Comparison of ENCODE assay signal across 9 mouse cellular contexts in the genomic region with DNA sequence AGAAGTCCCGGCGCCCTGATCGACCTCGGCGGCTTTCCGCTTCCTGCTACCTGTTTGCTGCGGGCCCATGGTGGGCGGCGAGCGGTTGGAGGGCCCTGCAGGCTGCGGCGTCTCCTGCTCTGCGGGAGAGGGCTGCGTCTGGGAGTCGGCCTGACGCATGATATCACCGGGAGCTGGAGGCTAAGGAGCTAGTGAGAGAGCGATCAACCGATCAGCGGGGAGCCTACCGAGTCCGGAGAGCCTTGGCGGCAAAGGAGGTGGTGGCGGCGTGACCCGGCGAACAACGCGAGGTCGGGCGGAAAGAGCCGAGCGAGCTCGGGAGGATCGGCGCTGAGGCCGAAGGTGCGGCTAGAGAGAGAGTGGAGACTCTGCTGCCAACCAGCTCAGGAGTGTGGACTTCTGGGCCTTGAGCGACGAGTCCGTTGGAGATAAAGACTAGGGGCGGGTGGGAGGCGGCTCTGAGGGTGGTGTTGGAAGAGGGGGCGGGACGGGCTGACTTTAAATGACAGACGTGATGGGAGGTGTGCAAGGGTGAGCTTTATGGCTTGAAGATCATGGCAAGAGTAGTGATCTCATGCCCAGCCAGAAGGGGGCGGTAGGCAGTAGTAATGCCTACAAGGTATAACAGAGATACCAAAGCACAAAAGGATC. TPM values are rescaled to one million over a fixed set of nuclear protein-coding genes. Genes with fewer than 3 reads are reported as not detected.
DNase-seq lines count a peak whose midpoint lies in the region; ATAC-seq and TF ChIP-seq lines count a peak whose summit lies in the region.
"Had no signal": no experiment of that assay in that cellular context is flagged by ENCODE, and none has a peak within 500 bp of the region (broad histone marks: within the 10 kb centered on the region; RNA-seq: fewer than 3 reads in every experiment).

Gene Dcaf12l1 (minus strand): TSS at position 437 of the 651 bp plus-strand sequence.

- DNase-seq in T-cell, adult 2 months (ENCODE audit: low spot score) = peak; percentile 1
- peak; percentile 77 for DNase-seq in cerebellum, adult 9-11 months
- DNase-seq in frontal cortex, postnatal 10 days (ENCODE audit: low spot score in 2 of 2) = peak; percentile 9 to 57
- peak; percentile 53 for DNase-seq in hindbrain, embryonic 14.5 days (ENCODE audit: low spot score)
- peak; percentile 42 to 43 for DNase-seq in layer of hippocampus, postnatal 36 days
- DNase-seq in lung, postnatal 0 days (ENCODE audit: low spot score) = peak; percentile 31
- DNase-seq in retina, postnatal 7 days (ENCODE audit: low read depth, low spot score) = peak; percentile 36
- peak; percentile 62 for DNase-seq in yolk sac, embryonic 10.5 days (ENCODE audit: low spot score)

- H3K27ac ChIP-seq in hindbrain, embryonic 14.5 days = 0 out of 2 replicates have a peak within 1 kb of the TSS, but pooled peaks have one; percentile 20
- no peak within 1 kb of the TSS for H3K27ac ChIP-seq in lung, postnatal 0 days (ENCODE audit: low read length)

- TF ChIP-seq CTCF in lung, postnatal 0 days (IDR thresholded peaks at IDR 0.05) = peak; percentile 45

- 16% methylated on average over 39 of the region's 47 CpGs for WGBS in hindbrain, embryonic 14.5 days
- WGBS in lung, postnatal 0 days = 19% methylated on average over 44 of the region's 47 CpGs

- no peak for TF ChIP-seq EP300 in lung, postnatal 0 days (IDR thresholded peaks at IDR 0.05)

- no peaks in the 10 kb centered on the region for H3K27me3 ChIP-seq in hindbrain, embryonic 14.5 days (ENCODE audit: control insufficient read depth, insufficient read depth, low read length)
- H3K27me3 ChIP-seq in lung, postnatal 0 days (replicated peaks; ENCODE audit: insufficient read depth, low read length) = no peaks in the 10 kb centered on the region

- peak within 1 kb of the TSS; percentile 70 for H3K4me2 ChIP-seq in hindbrain, embryonic 14.5 days (replicated peaks)
- peak within 1 kb of the TSS; percentile 60 for H3K4me2 ChIP-seq in lung, postnatal 0 days (replicated peaks; ENCODE audit: low read depth, low read length)

- no peaks in the 10 kb centered on the region for H3K36me3 ChIP-seq in hindbrain, embryonic 14.5 days (replicated peaks; ENCODE audit: control insufficient read depth, insufficient read depth)
- no peaks in the 10 kb centered on the region for H3K36me3 ChIP-seq in lung, postnatal 0 days (ENCODE audit: insufficient read depth, low read length)

- no peaks in the 10 kb centered on the region for H3K4me1 ChIP-seq in hindbrain, embryonic 14.5 days (replicated peaks; ENCODE audit: control insufficient read depth, insufficient read depth, low read length)
- no peaks in the 10 kb centered on the region for H3K4me1 ChIP-seq in lung, postnatal 0 days (ENCODE audit: insufficient read depth, low read depth, low read length)

- ATAC-seq in hindbrain, embryonic 14.5 days (ENCODE audit: low FRiP score) = peak; percentile 94
- ATAC-seq in lung, postnatal 0 days = peak; percentile 83
- ATAC-seq: Patski had no signal

- peak within 1 kb of the TSS; percentile 55 for H3K4me3 ChIP-seq in hindbrain, embryonic 14.5 days (replicated peaks; ENCODE audit: low read length)
- H3K4me3 ChIP-seq in lung, postnatal 0 days (ENCODE audit: low read depth, low read length) = peak within 1 kb of the TSS; percentile 28

- no peaks in the 10 kb centered on the region for H3K9me3 ChIP-seq in hindbrain, embryonic 14.5 days (ENCODE audit: control insufficient read depth, low read length)
- H3K9me3 ChIP-seq in lung, postnatal 0 days (ENCODE audit: low read length) = no peaks in the 10 kb centered on the region

- H3K9ac ChIP-seq in hindbrain, embryonic 14.5 days = peak within 1 kb of the TSS; percentile 71
- H3K9ac ChIP-seq in lung, postnatal 0 days (replicated peaks; ENCODE audit: low read depth) = no peak within 1 kb of the TSS

RNA-seq across cellular contexts. Expression of gene Dcaf12l1, which starts in this region (rescaled TPM):
- 12.8 and 15.7 TPM in 2 replicates for polyA plus RNA-seq in hindbrain, embryonic 14.5 days (2014; fragmentation: Nextera tagmentation; extraction: Ambion mirVana)
- 10 to 100 TPM; 39.8 to 42.6 TPM for total RNA-seq in layer of hippocampus, postnatal 36 days (2021)
- 1.4 and 1.5 TPM in 2 replicates for polyA plus RNA-seq in lung, postnatal 0 days (2015; fragmentation: Nextera tagmentation; extraction: Ambion mirVana)
- polyA plus RNA-seq: Patski had no signal

Comparison
In these comparisons a context has a peak if more than half of its experiments do, and no peak if none do; other contexts are left out.
1. DNase-seq: peak in every context shown above with its lines; median percentile 77 in cerebellum, adult 9-11 months; 62 in yolk sac, embryonic 10.5 days; 53 in hindbrain, embryonic 14.5 days; 42 in layer of hippocampus, postnatal 36 days; 36 in retina, postnatal 7 days; 33 in frontal cortex, postnatal 10 days; 31 in lung, postnatal 0 days; 1 in T-cell, adult 2 months.